Mouse (Mus musculus) E14TG2a.4 (cell line): Measurements from ENCODE around the gene Ifitm3.
"Not testable (repeated sequence)": the region's sequence is repeated elsewhere in the genome, so short reads cannot be mapped to it uniquely, and the experiment has no call there.

ENCODE experiments used
- H3K27me3 ChIP-seq: 2 replicates; pipeline ENCODE4 v1.6.1; 2014; ENCODE audit warnings: low read length, control low read depth; ENCODE audit not compliant: insufficient read depth
- H3K36me3 ChIP-seq: 2 replicates; pipeline ENCODE4 v1.6.1; 2014; ENCODE audit warnings: low read length, control low read depth; ENCODE audit not compliant: insufficient read depth
- H3K4me1 ChIP-seq: replicated peaks from 2 replicates; pipeline ENCODE4 v1.6.1; 2014; ENCODE audit warnings: low read depth, low read length, control low read depth
- H3K4me3 ChIP-seq: replicated peaks from 2 replicates; pipeline ENCODE4 v1.5.1; 2014; ENCODE audit warnings: mild to moderate bottlenecking, low read length
- H3K9me3 ChIP-seq: 2 replicates; pipeline ENCODE4 v1.6.1; 2014; ENCODE audit warnings: low read length, control low read depth
- CTCF ChIP-seq: conservative IDR thresholded peaks from 2 replicates; pipeline ENCODE4 v1.5.1; 2014; ENCODE audit warnings: low read length
- NANOG ChIP-seq: IDR thresholded peaks from 2 replicates; pipeline ENCODE4 v1.6.1; 2014; ENCODE audit warnings: borderline replicate concordance, low read length, mixed read lengths
- POU5F1 ChIP-seq: IDR thresholded peaks from 2 replicates; pipeline ENCODE4 v1.6.1; 2014; ENCODE audit warnings: low read length, borderline replicate concordance

The Ifitm3 gene

GRCm38 (mm10) chr7:141024865-141025838 is 14.6 kb upstream of the Ifitm3 start:
- Histone ChIP-seq H3K4me3 (peak overlapping the region; percentile 51), H3K27me3 (no peaks in the 10 kb centered on the region), H3K9me3 (no peaks in the 10 kb centered on the region), H3K36me3 (no peaks in the 10 kb centered on the region), H3K4me1 (peaks cover 84% of the 10 kb centered on the region)
- TF ChIP-seq NANOG (peak; percentile 34; the same call in 1 of the 2 replicates), POU5F1 (no peak), CTCF (no peak)

- Histone ChIP-seq H3K36me3 (no peaks in the 10 kb centered on the region), H3K9me3 (no peaks in the 10 kb centered on the region)
- no peak for TF ChIP-seq NANOG
- TF ChIP-seq POU5F1, result no peak
- no peak for TF ChIP-seq CTCF
Measured at GRCm38 (mm10) chr7:141021489-141022449, 11.2 kb upstream of the Ifitm3 start.

GRCm38 (mm10) chr7:141019028-141019427 is 8.5 kb upstream of the Ifitm3 start:
- Histone ChIP-seq H3K4me3 (no peak overlapping the region), H3K36me3 (no peaks in the 10 kb centered on the region), H3K4me1 (peaks cover 47% of the 10 kb centered on the region), H3K9me3 (peaks cover 8% of the 10 kb centered on the region; the same call in 1 of the 2 replicates), H3K27me3 (no peaks in the 10 kb centered on the region)
- no peak for TF ChIP-seq NANOG
- no peak for TF ChIP-seq CTCF
- no peak for TF ChIP-seq POU5F1

More at GRCm38 (mm10) chr7:141021489-141022449, 11.2 kb upstream of the Ifitm3 start:
- no peak overlapping the region for H3K4me3 ChIP-seq
- no peaks in the 10 kb centered on the region for H3K27me3 ChIP-seq
- peaks cover 69% of the 10 kb centered on the region for H3K4me1 ChIP-seq

GRCm38 (mm10) chr7:141017824-141018223 is 7.3 kb upstream of the Ifitm3 start, which contains the start of gene Ifitm6:
Gene Ifitm6 (minus strand): TSS chr7:141017924.
- H3K36me3 ChIP-seq, H3K27me3 ChIP-seq, H3K4me3 ChIP-seq: not testable (repeated sequence)
- peaks cover 10% of the 10 kb centered on the region; the same call in 1 of the 2 replicates for H3K9me3 ChIP-seq
- H3K4me1 ChIP-seq, result peaks cover 45% of the 10 kb centered on the region

- no peaks in the 10 kb centered on the region for H3K27me3 ChIP-seq
- peaks cover 46% of the 10 kb centered on the region for H3K4me1 ChIP-seq
- H3K36me3 ChIP-seq, result no peaks in the 10 kb centered on the region
- no peak for TF ChIP-seq POU5F1
- TF ChIP-seq CTCF, result no peak
- TF ChIP-seq NANOG, result no peak
- H3K9me3 ChIP-seq, result peaks cover 10% of the 10 kb centered on the region; the same call in 1 of the 2 replicates
- H3K4me3 ChIP-seq, result no peak overlapping the region
Measured at GRCm38 (mm10) chr7:141016707-141017697, 6.4 kb upstream of the Ifitm3 start.

- no peak for TF ChIP-seq CTCF
- no peak for TF ChIP-seq NANOG
- TF ChIP-seq POU5F1, result no peak
- Histone ChIP-seq H3K4me3 (peak overlapping the region; percentile 76; the same call in 1 of the 2 replicates), H3K27me3 (no peaks in the 10 kb centered on the region), H3K36me3 (peaks cover 7% of the 10 kb centered on the region; the same call in 1 of the 2 replicates), H3K9me3 (peaks cover 30% of the 10 kb centered on the region), H3K4me1 (peaks cover 62% of the 10 kb centered on the region)
Measured at GRCm38 (mm10) chr7:141011238-141011770, 734 bp upstream of the Ifitm3 start.

- Histone ChIP-seq H3K4me3 (peak overlapping the region; percentile 76), H3K36me3 (peaks cover 7% of the 10 kb centered on the region; the same call in 1 of the 2 replicates), H3K27me3 (no peaks in the 10 kb centered on the region), H3K9me3 (peaks cover 29% of the 10 kb centered on the region), H3K4me1 (peaks cover 75% of the 10 kb centered on the region)
- TF ChIP-seq POU5F1, result no peak
- no peak for TF ChIP-seq CTCF
- no peak for TF ChIP-seq NANOG
Measured at GRCm38 (mm10) chr7:141009665-141010064, 905 bp downstream of the Ifitm3 start.
